Mouse (Mus musculus) CD8-positive naive resting alpha-beta T cell, adult 2 months (primary cell): ENCODE data around the gene H60b.
"Not testable (repeated sequence)": the region's sequence is repeated elsewhere in the genome, so short reads cannot be mapped to it uniquely, and the experiment has no call there.

Experiments
- DNase-seq, 2 experiments: peaks; one replicate each; pipeline ENCODE4 v3.0.0; 2022; ENCODE audit warnings: low read depth in 2 of 2, low spot score in 2 of 2

The H60b gene

GRCm38 (mm10) chr10:22158310-22158999, at the start of gene H60b, which contains the start of gene Raet1e:
Gene H60b (plus strand): TSS chr10:22158586.
Gene Raet1e (plus strand): TSS chr10:22158569.
- DNase-seq, result not testable (repeated sequence)

- DNase-seq, result no peak
These were observed 17.6 kb upstream of the H60b start for GRCm38 (mm10) chr10:22140665-22141280.

DNA sequence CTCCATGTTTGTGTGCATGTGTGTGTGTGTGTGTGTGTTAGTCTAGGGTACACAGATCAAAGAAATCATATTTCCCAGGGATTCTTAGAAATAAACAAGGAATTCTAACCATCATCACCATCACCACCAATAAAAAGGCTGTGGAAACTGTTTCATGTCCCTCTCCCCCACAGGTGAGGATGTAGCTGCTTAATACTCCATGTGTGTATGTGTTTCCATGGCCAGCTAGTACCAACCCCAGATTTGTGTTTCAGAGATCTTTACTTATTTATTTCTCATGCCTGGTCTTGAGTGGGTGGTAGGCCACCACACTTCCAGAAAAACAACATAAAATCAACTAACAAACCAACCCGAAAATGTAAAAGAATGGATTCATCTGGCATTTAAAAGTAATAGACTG, 16.2 kb upstream of the H60b start:
- not testable (repeated sequence) for DNase-seq

GRCm38 (mm10) chr10:22142926-22143325, 15.5 kb upstream of the H60b start:
- DNase-seq, result no peak

- peak; percentile 64 to 79 for DNase-seq
These were observed 9.8 kb upstream of the H60b start for GRCm38 (mm10) chr10:22148441-22149072.

DNA sequence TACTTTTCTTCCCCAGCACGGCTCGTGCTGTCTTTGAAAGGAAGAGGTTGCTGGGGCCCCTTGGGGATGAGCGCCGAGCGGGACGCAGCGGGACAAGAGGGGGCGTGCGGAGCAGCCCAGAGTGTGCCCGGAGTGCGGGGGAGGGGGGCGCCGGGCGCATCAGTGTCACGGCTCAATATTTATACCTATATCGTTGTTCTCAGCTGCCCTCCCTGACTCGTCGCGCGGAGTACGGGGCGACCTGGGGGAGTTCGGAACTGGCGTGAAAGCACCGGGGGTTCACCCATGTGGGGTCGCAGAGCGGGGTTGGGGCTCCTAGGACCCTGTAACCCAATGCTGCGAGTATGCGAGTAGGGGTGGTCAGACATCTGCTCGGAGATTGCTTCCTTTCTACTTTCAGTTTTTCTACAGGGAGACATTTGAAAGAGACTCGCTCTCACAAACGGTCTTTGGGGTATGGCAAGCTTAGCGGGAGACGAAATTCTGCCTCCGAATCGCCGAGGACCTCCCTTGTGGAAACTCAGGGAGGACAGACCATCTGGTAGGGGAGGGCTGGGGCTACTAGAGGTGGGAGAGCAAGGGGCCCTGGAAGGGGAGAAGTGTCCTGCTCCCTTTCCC, 9.2 kb upstream of the H60b start, which contains the start of gene E030030I06Rik:
Gene E030030I06Rik, minus strand, starts transcription at position 198 of the 618 bp plus-strand sequence.
- peak in 1 of 2 experiments; percentile 46 for DNase-seq

DNA sequence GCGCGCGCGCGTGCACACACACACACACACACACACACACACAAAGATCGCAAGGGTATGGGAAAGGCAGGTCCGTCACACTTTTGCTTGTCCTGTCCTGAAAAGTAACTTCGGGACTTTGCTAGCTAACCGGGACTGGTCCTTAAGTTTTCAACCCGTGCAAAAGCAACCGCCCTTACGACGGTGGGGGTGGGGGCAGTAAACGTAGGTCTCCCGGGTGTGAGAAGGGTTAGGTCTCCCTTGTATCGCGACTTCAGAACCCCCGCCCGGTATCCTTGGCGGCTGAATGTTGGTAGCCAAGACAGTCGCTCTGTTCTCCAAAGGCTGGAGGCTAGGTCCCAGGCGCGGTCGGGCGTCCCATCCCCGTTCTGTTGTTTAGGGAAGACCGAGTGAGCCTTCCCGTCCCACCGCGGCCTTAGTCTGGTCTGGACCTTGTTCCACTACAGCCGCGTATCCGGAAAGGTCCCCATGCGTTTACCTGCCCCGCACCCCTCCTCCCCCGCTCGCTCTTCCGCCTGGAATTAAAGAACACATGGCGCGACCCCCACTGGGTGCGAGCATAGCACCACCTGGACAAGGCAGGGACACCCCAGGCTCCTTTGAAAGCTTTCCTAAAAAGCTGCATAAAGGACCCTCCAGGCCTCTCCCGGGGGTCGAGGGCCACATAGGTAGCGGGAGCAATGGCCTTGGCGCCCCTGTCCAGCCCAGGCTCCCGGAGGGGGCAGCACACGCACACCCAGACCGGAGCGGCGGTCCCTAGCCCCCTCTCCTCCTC, 8.5 kb upstream of the H60b start:
- no peak for DNase-seq

- DNase-seq, result no peak
These were observed 7.8 kb upstream of the H60b start for GRCm38 (mm10) chr10:22150593-22150992.

- DNase-seq, result not testable (repeated sequence)
These were observed 7.1 kb upstream of the H60b start for GRCm38 (mm10) chr10:22151056-22151862.

GRCm38 (mm10) chr10:22151863-22152640, 6.3 kb upstream of the H60b start:
- DNase-seq, result not testable (repeated sequence)

DNA sequence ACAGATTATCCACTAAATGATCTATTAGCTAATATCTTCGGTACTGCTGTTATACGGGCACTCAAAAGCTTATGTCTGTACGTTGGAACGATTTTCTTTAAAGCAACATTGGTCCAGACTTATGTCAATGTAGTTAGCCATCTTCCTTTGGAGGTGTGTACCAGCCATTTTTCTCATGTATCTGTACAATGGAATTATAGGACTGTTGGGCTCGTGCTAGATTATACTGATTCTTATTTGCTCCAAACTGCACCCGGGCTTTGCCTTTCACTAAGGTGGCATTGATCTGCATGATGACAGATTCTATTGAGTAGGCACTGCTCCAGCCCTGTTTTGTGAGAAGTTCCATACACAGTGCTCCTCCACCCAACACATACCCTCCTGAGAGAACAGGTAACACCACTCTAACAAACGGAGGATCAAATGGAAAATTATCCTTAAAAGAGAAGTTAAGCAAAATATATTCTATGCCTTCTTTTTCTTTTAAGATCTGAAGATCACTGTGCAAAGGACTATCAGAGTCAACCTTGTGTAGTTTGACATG, 5.2 kb upstream of the H60b start:
- DNase-seq, result not testable (repeated sequence)

GRCm38 (mm10) chr10:22154127-22154526, 4.3 kb upstream of the H60b start:
- DNase-seq, result not testable (repeated sequence)

GRCm38 (mm10) chr10:22154871-22155799, 3.3 kb upstream of the H60b start:
- DNase-seq, result no peak

- DNase-seq, result no peak
These were observed 760 bp downstream of the H60b start for GRCm38 (mm10) chr10:22159131-22159561.

DNA sequence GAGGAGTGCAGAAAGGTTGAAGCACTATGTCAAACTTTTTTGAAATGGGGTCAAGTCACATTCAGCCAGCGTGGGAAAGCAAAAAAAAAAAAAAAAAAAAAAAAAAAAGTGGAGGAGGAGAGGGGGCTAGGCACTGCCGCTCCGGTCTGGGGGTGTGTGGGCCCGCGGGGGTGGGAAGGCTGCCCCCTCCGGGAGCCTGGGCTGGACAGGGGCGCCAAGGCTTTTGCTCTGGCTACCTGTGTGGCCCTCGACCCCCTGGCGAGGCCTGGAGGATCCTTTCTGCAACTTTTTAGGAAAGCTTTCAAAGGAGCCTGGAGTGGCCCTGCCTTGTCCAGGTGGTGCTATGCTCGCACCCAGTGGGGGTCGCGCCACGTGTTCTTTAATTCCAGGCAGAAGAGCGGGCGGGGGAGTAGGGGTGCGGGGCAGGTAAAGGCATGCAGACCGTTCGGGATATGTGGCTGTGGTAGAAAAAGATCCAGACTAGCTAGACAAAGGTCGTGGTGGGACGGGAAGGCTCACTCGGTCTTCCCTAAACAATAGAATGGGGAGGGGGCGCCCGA, 1.3 kb downstream of the H60b start:
- DNase-seq, result no peak

- DNase-seq, result not testable (repeated sequence)
These were observed 4.9 kb downstream of the H60b start for GRCm38 (mm10) chr10:22163279-22163678.
